Mouse (Mus musculus): ENCODE measurements around the gene Vcpkmt.

GRCm38 (mm10) chr12:69597446-69597845 is 14.6 kb upstream of the Vcpkmt start:
- TF ChIP-seq POLR2A (IDR thresholded peaks at IDR 0.05; ENCODE audit: extremely low read depth, insufficient read depth, low read length), result no peak
- no peak for TF ChIP-seq CTCF (IDR thresholded peaks at IDR 0.05; ENCODE audit: extremely low read depth, insufficient read depth, low read length)

Measured in cortical plate, adult 2 months (tissue).